Mouse (Mus musculus) lung, postnatal 0 days (tissue): ENCODE results near the gene Gsc. TPM values are rescaled to one million over a fixed set of nuclear protein-coding genes. Genes with fewer than 3 reads are reported as not detected.

Experiments used
- ATAC-seq: fragments of 200-750 bp; cut with Nextera tagmentation; 2 replicates; pipeline ENCODE4 v1.8.0; 2017; ENCODE audit warnings: moderate library complexity
- DNase-seq: peaks from one replicate; pipeline ENCODE4 v3.0.0-alpha.2; 2016; ENCODE audit warnings: low spot score
- H3K27ac ChIP-seq: fragments of 300-500 bp; sonication (generic); 2 replicates; pipeline ENCODE4 v1.5.1; 2014; ENCODE audit warnings: antibody characterized with exemption, mild to moderate bottlenecking, low read length, mixed read lengths
- H3K27me3 ChIP-seq: fragments of 300-500 bp; sonication (generic); replicated peaks from 2 replicates; pipeline ENCODE4 v1.6.1; 2014; ENCODE audit warnings: low read length, mixed read lengths; ENCODE audit not compliant: insufficient read depth
- H3K36me3 ChIP-seq: fragments of 300-500 bp; sonication (generic); 2 replicates; pipeline ENCODE4 v1.6.1; 2014; ENCODE audit warnings: low read length, mixed read lengths; ENCODE audit not compliant: insufficient read depth
- H3K4me1 ChIP-seq: fragments of 300-500 bp; sonication (generic); 2 replicates; pipeline ENCODE4 v1.6.1; 2014; ENCODE audit warnings: antibody characterized with exemption, low read depth, low read length, mixed read lengths; ENCODE audit not compliant: insufficient read depth
- H3K4me2 ChIP-seq: fragments of 300-500 bp; sonication (generic); replicated peaks from 2 replicates; pipeline ENCODE4 v1.6.1; 2014; ENCODE audit warnings: low read depth, mild to moderate bottlenecking, low read length, moderate library complexity, mixed read lengths
- H3K4me3 ChIP-seq: fragments of 300-500 bp; sonication (generic); 2 replicates; pipeline ENCODE4 v1.5.1; 2014; ENCODE audit warnings: low read depth, low read length
- H3K9ac ChIP-seq: fragments of 300-500 bp; sonication (generic); replicated peaks from 2 replicates; pipeline ENCODE4 v1.6.1; 2014; ENCODE audit warnings: low read depth, mild to moderate bottlenecking
- H3K9me3 ChIP-seq: fragments of 300-500 bp; sonication (generic); 2 replicates; pipeline ENCODE4 v1.6.1; 2016; ENCODE audit warnings: low read length, mixed read lengths
- CTCF ChIP-seq: IDR thresholded peaks from 2 replicates; pipeline ENCODE4 v1.5.1; 2016; ENCODE audit warnings: antibody characterized with exemption, mild to moderate bottlenecking
- EP300 ChIP-seq: IDR thresholded peaks from 2 replicates; pipeline ENCODE4 v1.6.1; 2016; ENCODE audit warnings: antibody characterized with exemption, mild to moderate bottlenecking, control low read depth
- WGBS: fragments of 180-500 bp; shearing (Covaris S2); extraction: QIAGEN DNeasy Blood & Tissue Kit; methylation state at CpG from one replicate; pipeline ENCODE4 v1.1.7; 2014; 5-methylcytosine and 5-hydroxymethylcytosine counted together
- polyA plus RNA-seq: library from polyadenylated mRNA; unstranded; fragments of >200 nt; fragmentation: Nextera tagmentation; extraction: Ambion mirVana; gene quantifications from 2 replicates; pipeline ENCODE4 v1.2.1, GENCODE M21; 2015

Gene Gsc
- polyA plus RNA-seq, 1 experiment from 2014 or later: not detected

GRCm38 (mm10) chr12:104481007-104481406, 7.9 kb upstream of the Gsc start:
- no peak overlapping the region for H3K4me3 ChIP-seq
- H3K4me2 ChIP-seq: no peak overlapping the region
- no peak for ATAC-seq
- no peak overlapping the region for H3K27ac ChIP-seq
- H3K9me3 ChIP-seq: no peaks in the 10 kb centered on the region
- no peaks in the 10 kb centered on the region for H3K4me1 ChIP-seq
- 65% methylated on average over 10 of the region's 10 CpGs for WGBS
- no peak for TF ChIP-seq EP300
- no peak for TF ChIP-seq CTCF
- peaks cover 26% of the 10 kb centered on the region for H3K27me3 ChIP-seq
- H3K36me3 ChIP-seq: no peaks in the 10 kb centered on the region
- no peak overlapping the region for H3K9ac ChIP-seq
- no peak for DNase-seq

DNA sequence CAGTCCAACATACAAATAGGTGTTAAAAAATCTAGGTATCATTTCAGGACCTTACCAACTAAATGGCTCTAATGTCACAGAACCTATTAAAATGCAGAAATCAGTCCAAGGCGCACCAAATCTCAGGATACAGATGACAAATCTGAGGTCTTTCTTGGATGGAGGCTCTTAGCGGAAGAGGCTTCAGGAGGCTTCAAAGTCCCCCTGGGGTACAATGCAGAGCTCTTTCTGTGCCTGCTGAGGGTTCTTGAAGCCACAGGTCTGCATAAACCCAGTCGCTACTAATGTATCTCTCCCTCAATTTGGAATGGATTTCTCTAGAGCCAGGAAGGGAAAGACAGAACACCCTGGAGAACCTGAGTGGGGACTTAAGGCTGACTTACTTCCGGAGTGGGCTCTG, 5.1 kb upstream of the Gsc start:
- H3K36me3 ChIP-seq: no peaks in the 10 kb centered on the region
- no peak overlapping the region for H3K4me2 ChIP-seq
- 4% methylated on average over 4 of the region's 4 CpGs for WGBS
- no peaks in the 10 kb centered on the region for H3K4me1 ChIP-seq
- DNase-seq: no peak
- no peak for TF ChIP-seq CTCF
- no peak for TF ChIP-seq EP300
- H3K27ac ChIP-seq: no peak overlapping the region
- H3K27me3 ChIP-seq: peaks cover 46% of the 10 kb centered on the region
- no peak overlapping the region for H3K4me3 ChIP-seq
- ATAC-seq: no peak
- H3K9ac ChIP-seq: no peak overlapping the region
- no peaks in the 10 kb centered on the region for H3K9me3 ChIP-seq

DNA sequence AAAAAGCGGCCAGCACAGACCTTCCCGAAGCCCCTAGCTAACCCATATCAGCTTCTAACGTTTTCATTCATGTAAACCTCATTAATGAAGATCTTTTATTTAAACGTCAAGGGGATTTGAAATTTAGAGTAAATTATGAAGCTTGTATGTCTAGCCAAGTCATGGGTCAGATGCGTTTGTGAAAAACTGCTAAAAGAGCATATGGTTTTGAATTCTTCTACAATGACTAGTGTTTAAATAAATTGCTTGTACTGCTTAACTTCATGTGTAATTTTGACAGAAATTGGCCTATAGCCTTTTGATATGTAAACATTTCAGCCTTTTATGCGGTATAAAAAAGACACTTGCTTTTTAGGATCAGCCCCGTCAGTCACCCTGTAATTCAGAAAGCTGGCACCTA, 4.4 kb upstream of the Gsc start:
- Histone ChIP-seq H3K27ac (no peak overlapping the region), H3K4me1 (0 out of 2 replicates have a peak, but pooled peaks cover 2% of the 10 kb centered on the region), H3K36me3 (no peaks in the 10 kb centered on the region), H3K27me3 (peaks cover 53% of the 10 kb centered on the region), H3K4me3 (no peak overlapping the region), H3K9ac (no peak overlapping the region), H3K4me2 (no peak overlapping the region), H3K9me3 (no peaks in the 10 kb centered on the region)
- ATAC-seq: no peak
- no peak for DNase-seq
- TF ChIP-seq EP300: no peak
- TF ChIP-seq CTCF: no peak
- 5% methylated on average over 7 of the region's 7 CpGs for WGBS

GRCm38 (mm10) chr12:104477066-104477465, 3.9 kb upstream of the Gsc start:
- under 1% methylated on average over 12 of the region's 12 CpGs for WGBS
- no peak for DNase-seq
- no peaks in the 10 kb centered on the region for H3K9me3 ChIP-seq
- no peak for ATAC-seq
- no peaks in the 10 kb centered on the region for H3K36me3 ChIP-seq
- TF ChIP-seq CTCF (no peak), EP300 (no peak)
- no peak overlapping the region for H3K4me2 ChIP-seq
- no peak overlapping the region for H3K4me3 ChIP-seq
- 0 out of 2 replicates have a peak, but pooled peaks cover 3% of the 10 kb centered on the region for H3K4me1 ChIP-seq
- peaks cover 57% of the 10 kb centered on the region for H3K27me3 ChIP-seq
- H3K9ac ChIP-seq: no peak overlapping the region
- H3K27ac ChIP-seq: no peak overlapping the region

- ATAC-seq: no peak
- TF ChIP-seq CTCF: no peak
- TF ChIP-seq EP300: no peak
- H3K9me3 ChIP-seq: no peaks in the 10 kb centered on the region
- 2% methylated on average over 21 of the region's 21 CpGs for WGBS
- H3K4me2 ChIP-seq: no peak overlapping the region
- H3K27ac ChIP-seq: no peak overlapping the region
- no peak overlapping the region for H3K4me3 ChIP-seq
- no peak overlapping the region for H3K9ac ChIP-seq
- H3K4me1 ChIP-seq: 0 out of 2 replicates have a peak, but pooled peaks cover 7% of the 10 kb centered on the region
- DNase-seq: no peak
- no peaks in the 10 kb centered on the region for H3K36me3 ChIP-seq
- peaks cover 68% of the 10 kb centered on the region for H3K27me3 ChIP-seq
Observed at GRCm38 (mm10) chr12:104475946-104476345, 2.8 kb upstream of the Gsc start.

DNA sequence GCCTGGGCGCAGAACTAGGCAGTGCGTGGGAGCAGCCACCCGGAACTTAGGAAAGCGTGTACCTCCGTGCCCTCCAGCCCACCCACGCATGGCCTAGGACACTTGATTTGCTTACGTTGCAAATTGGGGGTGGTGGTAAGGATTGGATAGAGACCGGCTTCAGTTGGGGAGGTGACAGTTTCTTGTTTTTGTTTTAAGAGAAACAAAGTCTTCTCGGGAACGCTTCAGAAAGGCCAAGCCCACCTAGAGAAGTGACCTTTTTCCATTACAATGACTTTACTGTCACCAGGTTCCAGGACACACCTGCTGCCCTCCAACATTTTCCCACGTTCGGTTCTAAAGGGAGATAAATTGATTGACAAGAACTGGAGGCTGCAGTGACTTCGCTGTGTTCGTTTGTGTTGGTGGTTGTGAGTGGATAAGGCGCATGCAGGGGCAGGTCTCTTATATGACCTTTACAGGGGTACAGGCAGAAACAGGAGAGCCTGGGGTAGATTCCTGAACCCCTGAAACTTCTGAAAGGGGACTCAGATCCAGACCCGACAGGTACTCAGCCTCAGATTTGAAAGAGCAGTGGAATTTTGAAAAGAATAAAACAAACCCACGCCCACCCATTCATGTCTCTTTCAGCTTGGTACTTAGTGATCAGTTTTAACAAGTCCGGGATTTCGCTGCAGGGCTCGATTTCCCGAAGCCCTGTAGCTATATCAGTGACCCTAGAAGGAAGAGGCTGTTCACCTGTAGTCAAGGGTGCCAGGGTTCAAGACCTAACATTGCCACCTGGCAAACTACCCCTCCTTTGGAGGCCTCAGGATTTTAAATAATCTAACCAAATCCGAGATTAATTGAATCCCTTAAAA, 2.0 kb upstream of the Gsc start:
- no peak overlapping the region for H3K4me2 ChIP-seq
- DNase-seq (no peak), ATAC-seq (no peak)
- H3K27me3 ChIP-seq: peaks cover 74% of the 10 kb centered on the region
- TF ChIP-seq EP300: no peak
- TF ChIP-seq CTCF: no peak
- H3K9me3 ChIP-seq: no peaks in the 10 kb centered on the region
- H3K9ac ChIP-seq: no peak overlapping the region
- H3K4me3 ChIP-seq: no peak overlapping the region
- no peaks in the 10 kb centered on the region for H3K36me3 ChIP-seq
- 0 out of 2 replicates have a peak, but pooled peaks cover 7% of the 10 kb centered on the region for H3K4me1 ChIP-seq
- WGBS: 4% methylated on average over 22 of the region's 22 CpGs
- no peak overlapping the region for H3K27ac ChIP-seq
